In genomic region chr17:27315428-27315827, GRCm38 (mm10) we compare ENCODE assay signal across 23 mouse cellular contexts.
DNase-seq lines count a peak whose midpoint lies in the region; ATAC-seq and TF ChIP-seq lines count a peak whose summit lies in the region.
"Had no signal": no experiment of that assay in that cellular context is flagged by ENCODE, and none has a peak within 500 bp of the region (broad histone marks: within the 10 kb centered on the region; RNA-seq: fewer than 3 reads in every experiment).

No protein-coding gene starts in this region.

- 68% methylated on average over 3 of the region's 3 CpGs for WGBS in forebrain, embryonic 10.5 days
- 29% methylated on average over 3 of the region's 3 CpGs for WGBS in forebrain, postnatal 0 days
- 32% methylated on average over 3 of the region's 3 CpGs for WGBS in forebrain, embryonic 16.5 days
- 53% methylated on average over 3 of the region's 3 CpGs for WGBS in forebrain, embryonic 12.5 days
- 72% methylated on average over 3 of the region's 3 CpGs for WGBS in midbrain, embryonic 10.5 days
- 52% methylated on average over 3 of the region's 3 CpGs for WGBS in midbrain, embryonic 15.5 days

- 0 out of 2 replicates have a peak overlapping the region, but pooled peaks have one; percentile 35 for H3K27ac ChIP-seq in forebrain, embryonic 10.5 days
- no peak overlapping the region for H3K27ac ChIP-seq in forebrain, postnatal 0 days (ENCODE audit: low read depth, low read length)
- no peak overlapping the region for H3K27ac ChIP-seq in forebrain, embryonic 16.5 days (ENCODE audit: low read length)
- no peak overlapping the region for H3K27ac ChIP-seq in forebrain, embryonic 12.5 days
- peak overlapping the region; percentile 55; the same call in 1 of the 2 replicates for H3K27ac ChIP-seq in midbrain, embryonic 10.5 days (replicated peaks)
- no peak overlapping the region for H3K27ac ChIP-seq in midbrain, embryonic 15.5 days
- H3K27ac ChIP-seq: heart, embryonic 15.5 days; hindbrain, postnatal 0 days had no signal

- peaks cover 13% of the 10 kb centered on the region; the same call in 1 of the 2 replicates for H3K27me3 ChIP-seq in forebrain, embryonic 10.5 days (ENCODE audit: poor library complexity, severe bottlenecking)
- H3K27me3 ChIP-seq in forebrain, postnatal 0 days (ENCODE audit: insufficient read depth, low read length): no peaks in the 10 kb centered on the region
- H3K27me3 ChIP-seq in forebrain, embryonic 16.5 days (replicated peaks; ENCODE audit: control insufficient read depth, insufficient read depth, low read length): no peaks in the 10 kb centered on the region; the same call in 1 of the 2 replicates
- H3K27me3 ChIP-seq in forebrain, embryonic 12.5 days: peaks cover 11% of the 10 kb centered on the region
- no peaks in the 10 kb centered on the region for H3K27me3 ChIP-seq in midbrain, embryonic 10.5 days (ENCODE audit: low read depth, poor library complexity, severe bottlenecking)
- no peaks in the 10 kb centered on the region for H3K27me3 ChIP-seq in midbrain, embryonic 15.5 days (replicated peaks)

- no peaks in the 10 kb centered on the region for H3K9me3 ChIP-seq in forebrain, embryonic 10.5 days
- H3K9me3 ChIP-seq in forebrain, postnatal 0 days (ENCODE audit: low read length): no peaks in the 10 kb centered on the region
- no peaks in the 10 kb centered on the region for H3K9me3 ChIP-seq in forebrain, embryonic 16.5 days (ENCODE audit: control insufficient read depth, low read length)
- H3K9me3 ChIP-seq in forebrain, embryonic 12.5 days: no peaks in the 10 kb centered on the region
- no peaks in the 10 kb centered on the region for H3K9me3 ChIP-seq in midbrain, embryonic 10.5 days (replicated peaks)
- no peaks in the 10 kb centered on the region for H3K9me3 ChIP-seq in midbrain, embryonic 15.5 days
- H3K9me3 ChIP-seq: heart, embryonic 12.5 days; heart, embryonic 15.5 days had no signal

- peaks cover 34% of the 10 kb centered on the region for H3K4me1 ChIP-seq in forebrain, embryonic 10.5 days
- H3K4me1 ChIP-seq in forebrain, postnatal 0 days (ENCODE audit: insufficient read depth): peaks cover 15% of the 10 kb centered on the region
- peaks cover 29% of the 10 kb centered on the region for H3K4me1 ChIP-seq in forebrain, embryonic 16.5 days (replicated peaks; ENCODE audit: control insufficient read depth, insufficient read depth, low read length)
- peaks cover 32% of the 10 kb centered on the region for H3K4me1 ChIP-seq in forebrain, embryonic 12.5 days
- H3K4me1 ChIP-seq in midbrain, embryonic 10.5 days: peaks cover 43% of the 10 kb centered on the region
- H3K4me1 ChIP-seq in midbrain, embryonic 15.5 days: peaks cover 14% of the 10 kb centered on the region

- H3K9ac ChIP-seq in forebrain, postnatal 0 days: no peak overlapping the region
- H3K9ac ChIP-seq in forebrain, embryonic 16.5 days (replicated peaks; ENCODE audit: low read depth, low read length): no peak overlapping the region
- H3K9ac ChIP-seq in forebrain, embryonic 12.5 days: no peak overlapping the region
- no peak overlapping the region for H3K9ac ChIP-seq in midbrain, embryonic 15.5 days
- H3K9ac ChIP-seq: heart, embryonic 12.5 days; heart, embryonic 15.5 days had no signal

- ATAC-seq in forebrain, postnatal 0 days: no peak
- peak; percentile 18; the same call in 1 of the 2 replicates for ATAC-seq in forebrain, embryonic 16.5 days
- ATAC-seq in forebrain, embryonic 12.5 days (ENCODE audit: low FRiP score): no peak
- ATAC-seq in midbrain, embryonic 15.5 days (replicated peaks): no peak
- ATAC-seq: hindbrain, postnatal 0 days; inflammation-experienced regulatory T-cells, adult 6 months; intestine, embryonic 16.5 days; Patski had no signal

- no peak for DNase-seq in forebrain, embryonic 10.5 days (ENCODE audit: extremely low spot score, low spot score)
- no peak for DNase-seq in forebrain, postnatal 0 days
- no peak for DNase-seq in midbrain, embryonic 10.5 days (ENCODE audit: low spot score)
- DNase-seq in layer of hippocampus, adult 9-10 months (ENCODE audit: low spot score): no peak
- DNase-seq: adrenal gland, postnatal 10 days; adrenal gland, postnatal 36 days; B cell, adult 2 months; embryo, embryonic 11 days; gastrocnemius, postnatal 25 days; heart, adult 18-20 months; heart, postnatal 10 days; heart, postnatal 36 days; kidney, adult 18-20 months had no signal

- H3K36me3 ChIP-seq in forebrain, embryonic 10.5 days (replicated peaks): no peaks in the 10 kb centered on the region
- H3K36me3 ChIP-seq in forebrain, postnatal 0 days (ENCODE audit: insufficient read depth): no peaks in the 10 kb centered on the region
- no peaks in the 10 kb centered on the region for H3K36me3 ChIP-seq in forebrain, embryonic 16.5 days (ENCODE audit: control insufficient read depth, insufficient read depth)
- no peaks in the 10 kb centered on the region for H3K36me3 ChIP-seq in forebrain, embryonic 12.5 days (replicated peaks)
- no peaks in the 10 kb centered on the region for H3K36me3 ChIP-seq in midbrain, embryonic 10.5 days
- no peaks in the 10 kb centered on the region for H3K36me3 ChIP-seq in midbrain, embryonic 15.5 days (replicated peaks)
- H3K36me3 ChIP-seq: G1E; heart, embryonic 12.5 days; heart, embryonic 15.5 days had no signal

- H3K4me3 ChIP-seq in forebrain, embryonic 10.5 days: no peak overlapping the region
- no peak overlapping the region for H3K4me3 ChIP-seq in forebrain, postnatal 0 days (ENCODE audit: low read depth, low read length)
- H3K4me3 ChIP-seq in forebrain, embryonic 16.5 days (replicated peaks; ENCODE audit: low read length): no peak overlapping the region
- H3K4me3 ChIP-seq in forebrain, embryonic 12.5 days (replicated peaks): no peak overlapping the region
- H3K4me3 ChIP-seq in midbrain, embryonic 10.5 days: no peak overlapping the region
- H3K4me3 ChIP-seq in midbrain, embryonic 15.5 days: no peak overlapping the region
- H3K4me3 ChIP-seq: heart, embryonic 12.5 days; heart, embryonic 15.5 days had no signal

- TF ChIP-seq CTCF in forebrain, postnatal 0 days (IDR thresholded peaks at IDR 0.05; ENCODE audit: low read depth): no peak

- no peak overlapping the region for H3K4me2 ChIP-seq in forebrain, postnatal 0 days (ENCODE audit: low read depth)
- no peak overlapping the region for H3K4me2 ChIP-seq in forebrain, embryonic 16.5 days (ENCODE audit: low read length)
- no peak overlapping the region for H3K4me2 ChIP-seq in forebrain, embryonic 12.5 days
- H3K4me2 ChIP-seq in midbrain, embryonic 15.5 days: no peak overlapping the region
- H3K4me2 ChIP-seq: heart, embryonic 12.5 days; heart, embryonic 15.5 days had no signal

Comparison
In these comparisons a context has a peak if more than half of its experiments do, and no peak if none do; other contexts are left out.
1. H3K27ac ChIP-seq: peak in forebrain, embryonic 10.5 days (single experiment) and midbrain, embryonic 10.5 days (single experiment); none in forebrain, postnatal 0 days (single experiment), forebrain, embryonic 16.5 days (single experiment), forebrain, embryonic 12.5 days (single experiment) and midbrain, embryonic 15.5 days (single experiment).